In genomic region chr10:125969133-125969490, GRCm38 (mm10) we compare ENCODE assay signal across 9 mouse cellular contexts. TPM values are rescaled to one million over a fixed set of nuclear protein-coding genes. Genes with fewer than 3 reads are reported as not detected.
DNase-seq lines count a peak whose midpoint lies in the region; ATAC-seq and TF ChIP-seq lines count a peak whose summit lies in the region.
"Had no signal": no experiment of that assay in that cellular context is flagged by ENCODE, and none has a peak within 500 bp of the region (broad histone marks: within the 10 kb centered on the region; RNA-seq: fewer than 3 reads in every experiment).

No protein-coding gene starts in this region.

- H3K4me3 ChIP-seq in lung, embryonic 14.5 days (ENCODE audit: low read depth, low read length) = peak overlapping the region; percentile 87
- 0 out of 2 replicates have a peak overlapping the region, but pooled peaks have one; percentile 1 for H3K4me3 ChIP-seq in forebrain, embryonic 13.5 days
- peak overlapping the region; percentile 80 for H3K4me3 ChIP-seq in kidney, postnatal 0 days (replicated peaks; ENCODE audit: low read depth, low read length)
- peak overlapping the region; percentile 68 for H3K4me3 ChIP-seq in neural tube, embryonic 15.5 days (replicated peaks)
- H3K4me3 ChIP-seq: liver, embryonic 13.5 days had no signal

- peak overlapping the region; percentile 94 for H3K9ac ChIP-seq in lung, embryonic 14.5 days
- no peak overlapping the region; the same call in 1 of the 2 replicates for H3K9ac ChIP-seq in forebrain, embryonic 13.5 days
- peak overlapping the region; percentile 96 for H3K9ac ChIP-seq in kidney, postnatal 0 days (ENCODE audit: low read depth, low read length)
- no peak overlapping the region for H3K9ac ChIP-seq in neural tube, embryonic 15.5 days (replicated peaks)
- H3K9ac ChIP-seq: liver, embryonic 13.5 days had no signal

- H3K27me3 ChIP-seq in lung, embryonic 14.5 days (ENCODE audit: insufficient read depth, low read length) = no peaks in the 10 kb centered on the region
- peaks cover 39% of the 10 kb centered on the region for H3K27me3 ChIP-seq in forebrain, embryonic 13.5 days
- no peaks in the 10 kb centered on the region for H3K27me3 ChIP-seq in kidney, postnatal 0 days (ENCODE audit: insufficient read depth, low read length)
- H3K27me3 ChIP-seq in neural tube, embryonic 15.5 days (replicated peaks) = 0 out of 2 replicates have a peak, but pooled peaks cover 3% of the 10 kb centered on the region

- DNase-seq in lung, embryonic 14.5 days = peak; percentile 64
- DNase-seq in lung, postnatal 25 days (ENCODE audit: low spot score) = no peak
- DNase-seq in kidney, postnatal 0 days (ENCODE audit: low spot score) = peak; percentile 78
- DNase-seq in left cerebral cortex, postnatal 14 days (ENCODE audit: low spot score in 2 of 2) = no peak
- DNase-seq: liver, embryonic 13.5 days had no signal

- WGBS in lung, embryonic 14.5 days = 10% methylated on average over 10 of the region's 10 CpGs
- WGBS in forebrain, embryonic 13.5 days = 27% methylated on average over 10 of the region's 10 CpGs
- 17% methylated on average over 10 of the region's 10 CpGs for WGBS in kidney, postnatal 0 days
- WGBS in neural tube, embryonic 15.5 days = 25% methylated on average over 10 of the region's 10 CpGs

- intact Hi-C loops in left cerebral cortex, postnatal 14 days (cut with DNase I) = no loop called here

- H3K9me3 ChIP-seq in lung, embryonic 14.5 days (ENCODE audit: low read depth, low read length) = no peaks in the 10 kb centered on the region
- H3K9me3 ChIP-seq in forebrain, embryonic 13.5 days (replicated peaks) = no peaks in the 10 kb centered on the region
- H3K9me3 ChIP-seq in kidney, postnatal 0 days (replicated peaks; ENCODE audit: low read length) = no peaks in the 10 kb centered on the region
- H3K9me3 ChIP-seq in neural tube, embryonic 15.5 days (replicated peaks) = no peaks in the 10 kb centered on the region
- H3K9me3 ChIP-seq: liver, embryonic 13.5 days had no signal

- ATAC-seq in lung, embryonic 14.5 days (ENCODE audit: insufficient read depth) = no peak
- ATAC-seq in forebrain, embryonic 13.5 days = no peak
- no peak for ATAC-seq in kidney, postnatal 0 days (replicated peaks; ENCODE audit: low FRiP score, low read depth)
- ATAC-seq in neural tube, embryonic 15.5 days (ENCODE audit: low FRiP score) = no peak
- no peak for ATAC-seq in megakaryocyte, adult 5-6 weeks (ENCODE audit: poor library complexity, severe bottlenecking)
- ATAC-seq in inflammation-experienced regulatory T-cells, adult 6 months = no peak

- H3K4me1 ChIP-seq in lung, embryonic 14.5 days (ENCODE audit: insufficient read depth) = peaks cover 5% of the 10 kb centered on the region; the same call in 1 of the 2 replicates
- H3K4me1 ChIP-seq in forebrain, embryonic 13.5 days = peaks cover 29% of the 10 kb centered on the region
- H3K4me1 ChIP-seq in kidney, postnatal 0 days (replicated peaks; ENCODE audit: insufficient read depth, low read length) = peaks cover 10% of the 10 kb centered on the region
- peaks cover 34% of the 10 kb centered on the region for H3K4me1 ChIP-seq in neural tube, embryonic 15.5 days

- no peak for TF ChIP-seq CTCF in lung, embryonic 14.5 days (IDR thresholded peaks at IDR 0.05; ENCODE audit: low read depth)
- TF ChIP-seq CTCF in kidney, postnatal 0 days (IDR thresholded peaks at IDR 0.05; ENCODE audit: low read depth) = no peak

- peak overlapping the region; percentile 92 for H3K27ac ChIP-seq in lung, embryonic 14.5 days (ENCODE audit: low read depth)
- H3K27ac ChIP-seq in forebrain, embryonic 13.5 days = no peak overlapping the region
- H3K27ac ChIP-seq in kidney, postnatal 0 days = peak overlapping the region; percentile 81
- H3K27ac ChIP-seq in neural tube, embryonic 15.5 days (replicated peaks) = peak overlapping the region; percentile 56; the same call in 1 of the 2 replicates
- H3K27ac ChIP-seq: liver, embryonic 13.5 days had no signal

- H3K36me3 ChIP-seq in lung, embryonic 14.5 days (ENCODE audit: insufficient read depth) = peaks cover 9% of the 10 kb centered on the region; the same call in 1 of the 2 replicates
- H3K36me3 ChIP-seq in forebrain, embryonic 13.5 days (ENCODE audit: poor library complexity, severe bottlenecking) = no peaks in the 10 kb centered on the region
- 0 out of 2 replicates have a peak, but pooled peaks cover 7% of the 10 kb centered on the region for H3K36me3 ChIP-seq in kidney, postnatal 0 days (ENCODE audit: insufficient read depth, low read length)
- H3K36me3 ChIP-seq in neural tube, embryonic 15.5 days = no peaks in the 10 kb centered on the region
- H3K36me3 ChIP-seq: liver, embryonic 13.5 days had no signal

- H3K4me2 ChIP-seq in lung, embryonic 14.5 days = peak overlapping the region; percentile 73
- H3K4me2 ChIP-seq in forebrain, embryonic 13.5 days = peak overlapping the region; percentile 99
- peak overlapping the region; percentile 79 for H3K4me2 ChIP-seq in kidney, postnatal 0 days (ENCODE audit: low read length)
- peak overlapping the region; percentile 97 for H3K4me2 ChIP-seq in neural tube, embryonic 15.5 days
- H3K4me2 ChIP-seq: liver, embryonic 13.5 days had no signal

RNA-seq across cellular contexts. Expression of gene Lrig3, which starts 3.1 kb away (rescaled TPM):
- 12.0 and 12.1 TPM in 2 replicates for polyA plus RNA-seq in lung, embryonic 14.5 days (2014; fragmentation: Nextera tagmentation; extraction: Ambion mirVana)
- 2.4 and 3.0 TPM in 2 replicates for polyA plus RNA-seq in forebrain, embryonic 13.5 days (2015; fragmentation: Nextera tagmentation; extraction: Ambion mirVana)
- 14.9 and 16.0 TPM in 2 replicates for polyA plus RNA-seq in kidney, postnatal 0 days (2015; fragmentation: Nextera tagmentation; extraction: Ambion mirVana)
- polyA plus RNA-seq in neural tube, embryonic 15.5 days (2015; fragmentation: Nextera tagmentation; extraction: Ambion mirVana) = 3.2 and 5.2 TPM in 2 replicates
- total RNA-seq in megakaryocyte, adult 5-6 weeks (2015) = 1.5 and 1.8 TPM in 2 replicates
- 1.1 and 2.1 TPM in 2 replicates for total RNA-seq in megakaryocyte, adult 5-6 weeks (2017)
- not detected for polyA plus RNA-seq in inflammation-experienced regulatory T-cells, adult 6 months (2017; shearing (Covaris generic))
- total RNA-seq in left cerebral cortex, postnatal 14 days (2021) = 1 to 10 TPM; 3.1 to 3.7 TPM

Comparison
In these comparisons a context has a peak if more than half of its experiments do, and no peak if none do; other contexts are left out.
1. DNase-seq: peak in lung, embryonic 14.5 days (single experiment) and kidney, postnatal 0 days (single experiment); none in lung, postnatal 25 days (single experiment) and left cerebral cortex, postnatal 14 days (0 of 2).
2. H3K4me3 ChIP-seq: peak in every context shown above with its lines; median percentile 87 in lung, embryonic 14.5 days; 80 in kidney, postnatal 0 days; 68 in neural tube, embryonic 15.5 days; 1 in forebrain, embryonic 13.5 days.
3. H3K9ac ChIP-seq: peak in lung, embryonic 14.5 days (single experiment) and kidney, postnatal 0 days (single experiment); none in forebrain, embryonic 13.5 days (single experiment) and neural tube, embryonic 15.5 days (single experiment).
4. Peak in every context shown above with its lines, with median percentiles within 50 percentile points of each other: H3K4me2 ChIP-seq.